Mouse (Mus musculus) stomach, embryonic 16.5 days (tissue): ENCODE measurements around the gene Atg7. TPM values are rescaled to one million over a fixed set of nuclear protein-coding genes. Genes with fewer than 3 reads are reported as not detected.

Experiments used
- ATAC-seq: fragments of 200-750 bp; cut with Nextera tagmentation; 2 replicates; pipeline ENCODE4 v1.8.0; 2017; ENCODE audit warnings: moderate number of reproducible peaks, moderate TSS enrichment; ENCODE audit not compliant: insufficient read depth, low FRiP score
- H3K27ac ChIP-seq: fragments of 300-500 bp; sonication (generic); 2 replicates; pipeline ENCODE4 v1.5.1; 2014; ENCODE audit warnings: low read length
- H3K27me3 ChIP-seq: fragments of 300-500 bp; sonication (generic); 2 replicates; pipeline ENCODE4 v1.6.1; 2014; ENCODE audit warnings: low read length, control low read depth, mixed read lengths; ENCODE audit not compliant: control insufficient read depth, insufficient read depth
- H3K36me3 ChIP-seq: fragments of 300-500 bp; sonication (generic); 2 replicates; pipeline ENCODE4 v1.6.1; 2014; ENCODE audit warnings: low read length; ENCODE audit not compliant: control insufficient read depth, insufficient read depth
- H3K4me1 ChIP-seq: fragments of 300-500 bp; sonication (generic); 2 replicates; pipeline ENCODE4 v1.6.1; 2014; ENCODE audit warnings: low read length, control low read depth, mixed read lengths; ENCODE audit not compliant: control insufficient read depth, insufficient read depth
- H3K4me2 ChIP-seq: fragments of 300-500 bp; sonication (generic); 2 replicates; pipeline ENCODE4 v1.6.1; 2014; ENCODE audit warnings: low read depth, low read length, mixed read lengths
- H3K4me3 ChIP-seq: fragments of 300-500 bp; sonication (generic); replicated peaks from 2 replicates; pipeline ENCODE4 v1.5.1; 2014; ENCODE audit warnings: mild to moderate bottlenecking, low read length
- H3K9ac ChIP-seq: fragments of 300-500 bp; sonication (generic); 2 replicates; pipeline ENCODE4 v1.6.1; 2014; ENCODE audit warnings: low read length
- H3K9me3 ChIP-seq: fragments of 300-500 bp; sonication (generic); replicated peaks from 2 replicates; pipeline ENCODE4 v1.6.1; 2016; ENCODE audit warnings: low read length, control low read depth; ENCODE audit not compliant: control insufficient read depth
- WGBS: fragments of 180-500 bp; shearing (Covaris S2); extraction: QIAGEN DNeasy Blood & Tissue Kit; methylation state at CpG from one replicate; pipeline ENCODE4 v1.1.7; 2014; 5-methylcytosine and 5-hydroxymethylcytosine counted together
- polyA plus RNA-seq: library from polyadenylated mRNA; unstranded; fragments of >200 nt; fragmentation: Nextera tagmentation; extraction: Ambion mirVana; gene quantifications from 2 replicates; pipeline ENCODE4 v1.2.1, GENCODE M21; 2015

The Atg7 gene
- polyA plus RNA-seq, 1 experiment from 2014 or later, result 21.9 TPM

DNA sequence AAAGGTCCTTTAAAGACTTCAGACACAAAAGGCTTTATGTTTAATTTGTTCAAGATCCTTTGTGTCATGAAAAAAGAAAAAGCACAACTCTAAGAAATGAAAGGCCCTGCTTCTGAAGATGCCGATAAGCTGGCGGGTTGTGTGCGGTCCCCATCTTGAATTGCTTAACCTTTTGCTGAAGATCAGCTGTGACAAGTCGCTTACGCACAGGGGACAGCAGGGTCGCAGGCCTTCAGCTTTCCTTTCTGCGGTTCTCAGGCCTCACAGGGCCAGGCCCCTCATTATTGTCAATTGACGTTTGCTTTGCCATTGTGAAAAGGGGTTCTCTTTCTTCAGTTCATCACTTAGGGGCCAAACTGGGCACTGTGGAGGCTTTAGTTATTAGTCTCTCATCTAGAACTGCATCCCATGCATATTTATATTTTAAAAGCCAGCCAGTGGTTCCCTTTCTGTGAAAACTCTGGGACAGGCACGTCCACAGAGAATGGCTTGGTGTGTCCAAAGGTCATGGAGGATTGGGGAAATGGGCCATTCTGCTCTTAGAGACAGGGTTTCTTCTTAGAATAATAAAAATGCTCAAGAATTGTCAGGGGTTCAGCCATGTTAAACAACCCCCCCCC is 39.3 kb downstream of the Atg7 start:
- Histone ChIP-seq H3K4me3 (no peak overlapping the region), H3K27me3 (no peaks in the 10 kb centered on the region), H3K9ac (no peak overlapping the region), H3K4me2 (no peak overlapping the region), H3K27ac (no peak overlapping the region), H3K4me1 (no peaks in the 10 kb centered on the region), H3K9me3 (no peaks in the 10 kb centered on the region), H3K36me3 (no peaks in the 10 kb centered on the region)
- ATAC-seq, result no peak
- WGBS, result 73% methylated on average over 9 of the region's 9 CpGs

DNA sequence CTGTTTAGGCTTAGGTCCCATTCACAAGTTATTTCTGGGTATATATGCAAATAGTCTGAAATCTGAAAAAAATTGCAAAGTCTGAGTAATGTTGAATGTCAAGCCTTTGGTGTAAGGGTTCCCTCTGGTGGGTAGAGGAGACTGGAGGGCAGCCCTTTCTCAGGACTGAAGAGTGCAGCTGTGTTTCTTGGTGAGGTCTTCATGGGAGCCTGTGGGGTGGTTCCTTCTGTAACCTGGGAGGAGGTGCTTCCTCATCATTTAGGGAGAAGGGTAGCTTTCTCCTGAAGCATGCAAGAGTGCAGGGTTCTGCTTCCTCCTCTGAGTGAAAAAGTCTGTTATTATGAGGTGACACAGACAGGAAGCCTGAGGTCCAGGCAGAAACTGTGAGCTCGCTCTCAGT is 40.8 kb downstream of the Atg7 start:
- no peak for ATAC-seq
- Histone ChIP-seq H3K4me3 (no peak overlapping the region), H3K36me3 (no peaks in the 10 kb centered on the region), H3K9ac (no peak overlapping the region), H3K27me3 (no peaks in the 10 kb centered on the region), H3K9me3 (no peaks in the 10 kb centered on the region), H3K4me2 (no peak overlapping the region), H3K4me1 (no peaks in the 10 kb centered on the region), H3K27ac (no peak overlapping the region)
- 67% methylated on average over 1 of the region's 1 CpGs for WGBS

DNA sequence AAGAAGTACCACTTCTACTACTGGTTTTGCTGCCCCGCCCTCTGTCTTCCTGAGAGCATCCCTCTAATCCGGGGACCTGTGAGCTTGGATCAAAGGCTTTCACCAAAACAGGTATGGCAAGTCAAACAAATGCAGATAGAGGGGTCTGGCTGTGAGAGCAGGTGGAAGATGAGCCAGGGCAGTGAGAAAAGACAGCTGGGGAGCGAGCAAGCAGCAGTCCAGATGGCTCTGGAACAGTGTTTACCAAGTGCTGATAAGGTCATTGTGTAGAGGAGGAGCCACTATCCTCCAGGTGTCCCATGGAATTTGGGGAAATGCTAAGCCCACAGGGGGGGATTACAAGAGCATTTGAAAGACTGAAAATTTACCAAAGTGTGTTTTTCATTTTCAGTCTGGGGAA is 41.5 kb downstream of the Atg7 start:
- Histone ChIP-seq H3K9ac (no peak overlapping the region), H3K27me3 (no peaks in the 10 kb centered on the region), H3K4me1 (no peaks in the 10 kb centered on the region), H3K9me3 (no peaks in the 10 kb centered on the region), H3K4me3 (no peak overlapping the region), H3K27ac (no peak overlapping the region), H3K36me3 (no peaks in the 10 kb centered on the region), H3K4me2 (no peak overlapping the region)
- 29% methylated on average over 3 of the region's 3 CpGs for WGBS
- ATAC-seq, result no peak

DNA sequence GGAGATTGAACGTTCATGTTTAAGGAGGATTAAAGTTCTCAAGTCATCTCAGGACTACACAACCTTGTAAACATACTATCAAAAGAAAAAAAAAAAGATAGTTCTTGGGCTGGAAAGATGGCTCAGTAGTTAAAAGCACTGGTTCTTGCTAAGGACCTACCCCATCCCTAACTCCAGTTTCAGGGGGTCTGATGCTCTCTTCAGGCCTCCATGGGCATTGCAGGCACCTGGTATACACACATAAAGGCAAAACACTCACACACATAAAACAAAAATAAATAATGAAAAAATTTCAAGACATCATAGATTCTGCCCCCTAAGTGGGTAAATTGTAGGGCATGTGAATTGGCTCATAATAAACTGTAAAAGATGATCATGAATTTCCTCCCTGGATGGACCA is 42.5 kb downstream of the Atg7 start:
- no peaks in the 10 kb centered on the region for H3K9me3 ChIP-seq
- H3K27ac ChIP-seq, result no peak overlapping the region
- no peak overlapping the region for H3K4me3 ChIP-seq
- ATAC-seq, result no peak
- H3K36me3 ChIP-seq, result no peaks in the 10 kb centered on the region
- H3K4me2 ChIP-seq, result no peak overlapping the region
- H3K4me1 ChIP-seq, result no peaks in the 10 kb centered on the region
- H3K27me3 ChIP-seq, result no peaks in the 10 kb centered on the region
- H3K9ac ChIP-seq, result no peak overlapping the region
- 68% methylated on average over 1 of the region's 1 CpGs for WGBS

DNA sequence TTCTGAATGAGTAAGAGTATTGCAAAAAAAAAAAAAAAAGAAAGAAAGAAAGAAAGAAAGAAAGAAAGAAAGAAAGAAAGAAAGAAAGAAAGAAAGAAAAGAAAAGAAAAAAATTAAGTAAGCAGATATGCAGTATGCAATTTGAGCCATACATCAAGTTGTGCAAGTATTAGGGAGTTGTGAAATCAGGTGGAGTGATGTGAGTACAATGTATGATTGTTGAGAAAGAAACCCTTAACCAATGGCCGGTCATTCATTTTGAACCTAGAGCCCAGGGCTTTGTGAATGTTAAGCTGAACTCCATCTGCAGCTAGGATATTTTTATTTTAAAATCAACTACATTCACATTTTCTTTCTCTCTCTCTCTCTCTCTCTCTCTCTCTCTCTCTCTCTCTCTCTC is 44.1 kb downstream of the Atg7 start:
- Histone ChIP-seq H3K9ac (no peak overlapping the region), H3K4me1 (no peaks in the 10 kb centered on the region), H3K4me2 (no peak overlapping the region), H3K4me3 (no peak overlapping the region), H3K27ac (no peak overlapping the region), H3K27me3 (no peaks in the 10 kb centered on the region), H3K36me3 (no peaks in the 10 kb centered on the region), H3K9me3 (no peaks in the 10 kb centered on the region)
- no peak for ATAC-seq
- WGBS, result 87% methylated on average over 1 of the region's 1 CpGs

DNA sequence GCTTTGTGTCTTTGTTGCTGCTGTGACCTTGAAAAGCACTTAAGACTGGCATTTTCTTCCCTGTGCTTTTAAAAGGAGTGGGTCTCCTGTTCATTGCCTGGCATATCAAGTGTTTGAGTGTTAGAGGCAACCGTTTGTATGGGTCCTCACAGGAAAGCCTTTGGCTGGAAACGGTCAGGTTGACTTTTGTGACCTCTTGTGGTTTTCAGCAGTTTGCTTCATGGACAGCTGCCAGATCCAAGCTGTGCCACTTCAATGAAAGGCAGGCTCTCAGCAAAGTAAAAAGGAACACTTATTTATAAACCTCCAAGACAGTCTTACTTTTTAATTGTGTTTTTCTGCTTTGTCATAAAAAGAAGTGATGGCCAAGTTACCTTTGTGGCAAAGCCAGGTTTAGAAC is 47.8 kb downstream of the Atg7 start:
- Histone ChIP-seq H3K36me3 (no peaks in the 10 kb centered on the region), H3K9ac (no peak overlapping the region), H3K9me3 (no peaks in the 10 kb centered on the region), H3K27me3 (no peaks in the 10 kb centered on the region), H3K4me3 (no peak overlapping the region), H3K4me2 (no peak overlapping the region), H3K27ac (no peak overlapping the region), H3K4me1 (no peaks in the 10 kb centered on the region)
- WGBS, result 10% methylated on average over 2 of the region's 2 CpGs
- ATAC-seq, result no peak

DNA sequence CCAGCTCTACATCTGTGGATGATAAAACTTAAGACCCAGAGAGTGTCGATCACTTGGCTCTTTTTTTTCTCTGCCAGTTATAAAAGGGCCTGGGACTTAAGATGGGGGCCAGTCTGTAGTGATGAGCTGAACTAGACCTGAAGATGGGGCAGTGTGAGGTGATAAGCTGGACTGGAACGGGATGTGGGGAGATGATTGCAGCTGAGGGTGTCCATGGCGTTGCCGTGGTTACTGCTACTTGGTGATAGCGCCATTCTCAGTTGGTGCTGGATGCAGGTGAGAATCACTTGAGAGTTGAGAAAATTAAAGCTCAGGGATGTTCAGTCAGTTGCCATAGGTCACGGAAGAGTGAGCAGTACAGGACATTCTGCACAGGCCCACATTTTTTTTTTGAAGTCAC is 48.6 kb downstream of the Atg7 start:
- Histone ChIP-seq H3K4me3 (no peak overlapping the region), H3K4me1 (no peaks in the 10 kb centered on the region), H3K27ac (no peak overlapping the region), H3K4me2 (no peak overlapping the region), H3K9me3 (no peaks in the 10 kb centered on the region), H3K9ac (no peak overlapping the region), H3K27me3 (no peaks in the 10 kb centered on the region), H3K36me3 (no peaks in the 10 kb centered on the region)
- ATAC-seq, result no peak
- 86% methylated on average over 6 of the region's 6 CpGs for WGBS

DNA sequence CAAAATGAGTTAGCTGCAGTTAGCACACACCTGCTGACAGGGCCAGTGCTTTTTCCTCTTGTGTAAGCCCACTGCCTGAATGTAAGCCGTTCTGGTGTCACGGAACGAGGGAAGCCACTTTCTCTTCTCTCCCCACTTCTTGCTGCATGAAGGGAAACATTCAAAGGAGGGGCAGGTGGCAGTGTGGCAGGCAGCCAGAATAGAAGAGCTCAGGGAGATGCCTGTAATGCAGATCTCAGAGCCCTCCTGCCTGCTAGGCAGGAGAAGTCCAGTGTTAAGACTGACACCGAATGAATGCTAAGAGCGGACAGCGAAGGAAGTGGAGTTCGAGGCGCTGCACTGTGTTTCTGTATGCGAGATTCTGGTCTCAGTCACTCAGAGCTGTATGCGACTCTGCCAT is 49.8 kb downstream of the Atg7 start:
- no peaks in the 10 kb centered on the region for H3K4me1 ChIP-seq
- H3K9ac ChIP-seq, result no peak overlapping the region
- H3K27ac ChIP-seq, result no peak overlapping the region
- no peak overlapping the region for H3K4me3 ChIP-seq
- ATAC-seq, result no peak
- H3K4me2 ChIP-seq, result no peak overlapping the region
- no peaks in the 10 kb centered on the region for H3K9me3 ChIP-seq
- WGBS, result 88% methylated on average over 10 of the region's 10 CpGs
- no peaks in the 10 kb centered on the region for H3K27me3 ChIP-seq
- no peaks in the 10 kb centered on the region for H3K36me3 ChIP-seq

DNA sequence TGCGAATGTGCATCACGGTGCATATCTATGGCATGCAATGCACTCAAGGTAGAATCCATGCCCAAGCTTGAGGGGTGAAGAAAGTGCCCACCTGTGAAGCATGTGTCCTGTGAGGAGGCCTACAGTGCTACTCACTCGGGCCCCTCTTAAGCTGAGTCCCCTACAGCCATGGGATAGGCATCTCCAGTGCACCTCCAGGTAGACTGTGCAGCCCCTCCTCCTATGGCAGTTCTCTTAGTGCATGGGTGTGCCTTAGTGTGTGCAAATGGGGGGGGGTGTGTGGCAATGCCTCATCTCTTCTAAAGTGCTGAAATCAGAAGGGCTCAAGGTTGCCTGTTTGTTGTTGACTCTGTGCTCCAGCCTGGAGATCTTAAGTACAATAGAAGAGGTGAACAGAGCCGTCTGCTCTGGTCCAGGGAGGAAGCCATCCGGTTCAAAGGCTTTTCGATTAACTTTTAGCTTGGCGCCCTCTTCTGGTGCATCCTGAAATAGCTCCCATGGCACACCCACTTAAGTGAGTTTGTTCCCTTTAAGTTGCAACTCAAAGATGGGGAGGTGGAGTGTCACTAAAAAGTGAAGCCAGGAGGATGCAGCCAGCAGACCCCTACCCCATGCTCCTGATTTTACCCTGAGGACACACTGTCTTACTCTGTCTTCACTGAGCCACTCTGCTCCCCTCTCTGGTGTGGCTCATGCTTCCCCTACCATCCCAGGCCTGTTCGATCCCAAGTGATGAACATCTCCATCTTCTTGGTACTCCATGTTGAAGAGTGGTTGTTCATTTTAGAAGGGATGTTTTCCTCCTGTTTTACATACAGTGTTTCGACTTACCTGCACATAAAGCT is 55.0 kb downstream of the Atg7 start:
- Histone ChIP-seq H3K9ac (no peak overlapping the region), H3K4me1 (no peaks in the 10 kb centered on the region), H3K4me3 (no peak overlapping the region), H3K27ac (no peak overlapping the region), H3K27me3 (no peaks in the 10 kb centered on the region), H3K9me3 (no peaks in the 10 kb centered on the region), H3K4me2 (no peak overlapping the region), H3K36me3 (no peaks in the 10 kb centered on the region)
- no peak for ATAC-seq
- 47% methylated on average over 9 of the region's 9 CpGs for WGBS
